Mouse (Mus musculus) hindbrain, embryonic 11.5 days (tissue): Measurements from ENCODE around the gene Efcc1. TPM values are rescaled to one million over a fixed set of nuclear protein-coding genes. Genes with fewer than 3 reads are reported as not detected.

Experiments
- ATAC-seq: fragments of 200-750 bp; cut with Nextera tagmentation; 2 replicates; pipeline ENCODE4 v1.8.0; 2017; ENCODE audit warnings: mild to moderate bottlenecking, moderate TSS enrichment, moderate library complexity; ENCODE audit not compliant: low FRiP score
- DNase-seq: peaks from one replicate; pipeline ENCODE4 v3.0.0-alpha.2; 2015; ENCODE audit warnings: low spot score
- H3K27ac ChIP-seq: fragments of 300-500 bp; sonication (generic); 2 replicates; pipeline ENCODE4 v1.5.1; 2014; ENCODE audit warnings: mild to moderate bottlenecking, low read depth, low read length
- H3K27me3 ChIP-seq: fragments of 300-500 bp; sonication (generic); 2 replicates; pipeline ENCODE4 v1.6.1; 2014; ENCODE audit warnings: mild to moderate bottlenecking, low read length, moderate library complexity, mixed read lengths; ENCODE audit not compliant: control insufficient read depth, insufficient read depth
- H3K36me3 ChIP-seq: fragments of 300-500 bp; sonication (generic); 2 replicates; pipeline ENCODE4 v1.6.1; 2014; ENCODE audit warnings: mild to moderate bottlenecking, low read length, moderate library complexity, mixed read lengths; ENCODE audit not compliant: control insufficient read depth, insufficient read depth
- H3K4me1 ChIP-seq: fragments of 300-500 bp; sonication (generic); replicated peaks from 2 replicates; pipeline ENCODE4 v1.6.1; 2014; ENCODE audit warnings: low read length, mixed read lengths; ENCODE audit not compliant: control insufficient read depth, insufficient read depth
- H3K4me2 ChIP-seq: fragments of 300-500 bp; sonication (generic); replicated peaks from 2 replicates; pipeline ENCODE4 v1.6.1; 2014; ENCODE audit warnings: mild to moderate bottlenecking, low read depth, low read length
- H3K4me3 ChIP-seq: fragments of 300-500 bp; sonication (generic); 2 replicates; pipeline ENCODE4 v1.5.1; 2014; ENCODE audit warnings: low read depth, low read length
- H3K9ac ChIP-seq: fragments of 300-500 bp; sonication (generic); 2 replicates; pipeline ENCODE4 v1.6.1; 2014; ENCODE audit warnings: low read depth, low read length
- H3K9me3 ChIP-seq: fragments of 300-500 bp; sonication (generic); 2 replicates; pipeline ENCODE4 v1.6.1; 2016; ENCODE audit warnings: low read length; ENCODE audit not compliant: control insufficient read depth
- WGBS: fragments of 180-500 bp; shearing (Covaris S2); extraction: QIAGEN DNeasy Blood & Tissue Kit; methylation state at CpG from one replicate; pipeline ENCODE4 v1.1.7; 2014; 5-methylcytosine and 5-hydroxymethylcytosine counted together
- polyA plus RNA-seq: library from polyadenylated mRNA; unstranded; fragments of >200 nt; fragmentation: Nextera tagmentation; extraction: Ambion mirVana; gene quantifications from 2 replicates; pipeline ENCODE4 v1.2.1, GENCODE M21; 2014

The Efcc1 gene
- polyA plus RNA-seq, 1 experiment from 2014 or later, result 7.7 TPM

- no peak overlapping the region for H3K27ac ChIP-seq
- ATAC-seq (no peak), DNase-seq (no peak)
- WGBS, result 64% methylated on average over 6 of the region's 6 CpGs
- peaks cover 10% of the 10 kb centered on the region for H3K27me3 ChIP-seq
- peaks cover 8% of the 10 kb centered on the region; the same call in 1 of the 2 replicates for H3K4me1 ChIP-seq
- no peak overlapping the region for H3K9ac ChIP-seq
- no peaks in the 10 kb centered on the region for H3K36me3 ChIP-seq
- H3K4me2 ChIP-seq, result no peak overlapping the region
- no peak overlapping the region for H3K4me3 ChIP-seq
- no peaks in the 10 kb centered on the region for H3K9me3 ChIP-seq
These were observed 9.2 kb downstream of the Efcc1 start for GRCm38 (mm10) chr6:87739898-87740297.

GRCm38 (mm10) chr6:87740496-87740895, 9.8 kb downstream of the Efcc1 start:
- H3K27ac ChIP-seq, result no peak overlapping the region
- H3K4me3 ChIP-seq, result no peak overlapping the region
- no peak for DNase-seq
- H3K4me1 ChIP-seq, result peaks cover 8% of the 10 kb centered on the region; the same call in 1 of the 2 replicates
- ATAC-seq, result no peak
- peaks cover 6% of the 10 kb centered on the region; the same call in 1 of the 2 replicates for H3K27me3 ChIP-seq
- no peaks in the 10 kb centered on the region for H3K9me3 ChIP-seq
- no peak overlapping the region for H3K9ac ChIP-seq
- H3K4me2 ChIP-seq, result no peak overlapping the region
- no peaks in the 10 kb centered on the region for H3K36me3 ChIP-seq

GRCm38 (mm10) chr6:87741978-87742377, 11.3 kb downstream of the Efcc1 start:
- Histone ChIP-seq H3K9me3 (no peaks in the 10 kb centered on the region), H3K4me3 (no peak overlapping the region), H3K27ac (no peak overlapping the region), H3K4me1 (peaks cover 8% of the 10 kb centered on the region; the same call in 1 of the 2 replicates), H3K36me3 (no peaks in the 10 kb centered on the region), H3K4me2 (no peak overlapping the region), H3K9ac (no peak overlapping the region), H3K27me3 (no peaks in the 10 kb centered on the region)
- 92% methylated on average over 8 of the region's 8 CpGs for WGBS
- DNase-seq (no peak), ATAC-seq (no peak)

- no peak overlapping the region for H3K9ac ChIP-seq
- ATAC-seq (no peak), DNase-seq (no peak)
- no peaks in the 10 kb centered on the region for H3K36me3 ChIP-seq
- no peak overlapping the region for H3K4me2 ChIP-seq
- peaks cover 4% of the 10 kb centered on the region; the same call in 1 of the 2 replicates for H3K4me1 ChIP-seq
- H3K4me3 ChIP-seq, result no peak overlapping the region
- H3K27ac ChIP-seq, result no peak overlapping the region
- H3K27me3 ChIP-seq, result no peaks in the 10 kb centered on the region
- no peaks in the 10 kb centered on the region for H3K9me3 ChIP-seq
- 78% methylated on average over 5 of the region's 5 CpGs for WGBS
These were observed 12.1 kb downstream of the Efcc1 start for GRCm38 (mm10) chr6:87742804-87743203.

GRCm38 (mm10) chr6:87743281-87743680, 12.6 kb downstream of the Efcc1 start:
- Histone ChIP-seq H3K36me3 (no peaks in the 10 kb centered on the region), H3K9me3 (no peaks in the 10 kb centered on the region), H3K9ac (no peak overlapping the region), H3K4me3 (no peak overlapping the region), H3K4me2 (no peak overlapping the region), H3K4me1 (no peaks in the 10 kb centered on the region), H3K27ac (no peak overlapping the region), H3K27me3 (no peaks in the 10 kb centered on the region)
- no peak for ATAC-seq
- 74% methylated on average over 5 of the region's 5 CpGs for WGBS
- DNase-seq, result no peak

- no peak for ATAC-seq
- Histone ChIP-seq H3K27ac (no peak overlapping the region), H3K9ac (no peak overlapping the region), H3K4me2 (no peak overlapping the region), H3K4me1 (no peaks in the 10 kb centered on the region), H3K9me3 (no peaks in the 10 kb centered on the region), H3K36me3 (no peaks in the 10 kb centered on the region), H3K4me3 (no peak overlapping the region), H3K27me3 (no peaks in the 10 kb centered on the region)
- no peak for DNase-seq
- WGBS, result 93% methylated on average over 3 of the region's 3 CpGs
These were observed 14.0 kb downstream of the Efcc1 start for GRCm38 (mm10) chr6:87744632-87745031.

- 42% methylated on average over 1 of the region's 1 CpGs for WGBS
- DNase-seq, result no peak
These were observed 14.6 kb downstream of the Efcc1 start for GRCm38 (mm10) chr6:87745301-87745700.

GRCm38 (mm10) chr6:87746059-87746458, 15.4 kb downstream of the Efcc1 start:
- Histone ChIP-seq H3K9ac (no peak overlapping the region), H3K9me3 (no peaks in the 10 kb centered on the region), H3K36me3 (no peaks in the 10 kb centered on the region), H3K4me1 (no peaks in the 10 kb centered on the region), H3K27me3 (no peaks in the 10 kb centered on the region), H3K4me2 (no peak overlapping the region), H3K4me3 (no peak overlapping the region), H3K27ac (no peak overlapping the region)
- DNase-seq (no peak), ATAC-seq (no peak)
- 71% methylated on average over 3 of the region's 3 CpGs for WGBS

More at GRCm38 (mm10) chr6:87745301-87745700, 14.6 kb downstream of the Efcc1 start:
- ATAC-seq, result no peak
- Histone ChIP-seq H3K9ac (no peak overlapping the region), H3K27me3 (no peaks in the 10 kb centered on the region), H3K27ac (no peak overlapping the region), H3K4me2 (no peak overlapping the region), H3K9me3 (no peaks in the 10 kb centered on the region), H3K4me1 (no peaks in the 10 kb centered on the region), H3K36me3 (no peaks in the 10 kb centered on the region), H3K4me3 (no peak overlapping the region)

GRCm38 (mm10) chr6:87746849-87747248, 16.2 kb downstream of the Efcc1 start:
- Histone ChIP-seq H3K4me2 (no peak overlapping the region), H3K4me1 (no peaks in the 10 kb centered on the region), H3K9me3 (no peaks in the 10 kb centered on the region), H3K36me3 (no peaks in the 10 kb centered on the region), H3K9ac (no peak overlapping the region), H3K27me3 (no peaks in the 10 kb centered on the region), H3K27ac (no peak overlapping the region), H3K4me3 (no peak overlapping the region)
- no peak for ATAC-seq
- WGBS, result 75% methylated on average over 2 of the region's 2 CpGs
- DNase-seq, result no peak
